Mouse (Mus musculus) kidney, embryonic 16.5 days (tissue): Measurements from ENCODE around the gene Dnaaf2. TPM values are rescaled to one million over a fixed set of nuclear protein-coding genes. Genes with fewer than 3 reads are reported as not detected.

Experiments used
- ATAC-seq: fragments of 200-750 bp; cut with Nextera tagmentation; 2 replicates; pipeline ENCODE4 v1.8.0; 2017; ENCODE audit warnings: moderate TSS enrichment; ENCODE audit not compliant: low FRiP score, low TSS enrichment
- H3K27ac ChIP-seq: fragments of 300-500 bp; sonication (generic); 2 replicates; pipeline ENCODE4 v1.5.1; 2014; ENCODE audit warnings: low read length
- H3K27me3 ChIP-seq: fragments of 300-500 bp; sonication (generic); 2 replicates; pipeline ENCODE4 v1.6.1; 2014; ENCODE audit warnings: low read length, control low read depth, mixed read lengths; ENCODE audit not compliant: insufficient read depth
- H3K36me3 ChIP-seq: fragments of 300-500 bp; sonication (generic); 2 replicates; pipeline ENCODE4 v1.6.1; 2014; ENCODE audit warnings: low read length, control low read depth, mixed read lengths; ENCODE audit not compliant: insufficient read depth
- H3K4me1 ChIP-seq: fragments of 300-500 bp; sonication (generic); 2 replicates; pipeline ENCODE4 v1.6.1; 2014; ENCODE audit warnings: low read length, control low read depth, mixed read lengths; ENCODE audit not compliant: insufficient read depth
- H3K4me2 ChIP-seq: fragments of 300-500 bp; sonication (generic); replicated peaks from 2 replicates; pipeline ENCODE4 v1.6.1; 2014; ENCODE audit warnings: low read depth, low read length
- H3K4me3 ChIP-seq: fragments of 300-500 bp; sonication (generic); 2 replicates; pipeline ENCODE4 v1.5.1; 2014; ENCODE audit warnings: mild to moderate bottlenecking, low read length
- H3K9ac ChIP-seq: fragments of 300-500 bp; sonication (generic); replicated peaks from 2 replicates; pipeline ENCODE4 v1.6.1; 2014; ENCODE audit warnings: low read length
- H3K9me3 ChIP-seq: fragments of 300-500 bp; sonication (generic); 2 replicates; pipeline ENCODE4 v1.6.1; 2016; ENCODE audit warnings: low read length, control low read depth
- WGBS: fragments of 180-500 bp; shearing (Covaris S2); extraction: QIAGEN DNeasy Blood & Tissue Kit; methylation state at CpG from one replicate; pipeline ENCODE4 v1.1.7; 2014; 5-methylcytosine and 5-hydroxymethylcytosine counted together
- polyA plus RNA-seq: library from polyadenylated mRNA; unstranded; fragments of >200 nt; fragmentation: Nextera tagmentation; extraction: Ambion mirVana; gene quantifications from 2 replicates; pipeline ENCODE4 v1.2.1, GENCODE M21; 2015

Dnaaf2 gene
- polyA plus RNA-seq, 1 experiment from 2014 or later: 8.8 TPM

- peaks cover 58% of the 10 kb centered on the region for H3K36me3 ChIP-seq
- no peak for ATAC-seq
- H3K4me1 ChIP-seq: 0 out of 2 replicates have a peak, but pooled peaks cover 8% of the 10 kb centered on the region
- 95% methylated on average over 7 of the region's 7 CpGs for WGBS
- H3K9me3 ChIP-seq: no peaks in the 10 kb centered on the region
- H3K27me3 ChIP-seq: no peaks in the 10 kb centered on the region
- H3K9ac ChIP-seq: no peak overlapping the region
- no peak overlapping the region for H3K4me3 ChIP-seq
- H3K4me2 ChIP-seq: no peak overlapping the region
- no peak overlapping the region for H3K27ac ChIP-seq
These were observed 18.4 kb upstream of the Dnaaf2 start for GRCm38 (mm10) chr12:69216587-69216986.

- Histone ChIP-seq H3K4me1 (no peaks in the 10 kb centered on the region), H3K9ac (no peak overlapping the region), H3K36me3 (peaks cover 56% of the 10 kb centered on the region), H3K9me3 (no peaks in the 10 kb centered on the region), H3K27me3 (no peaks in the 10 kb centered on the region), H3K27ac (no peak overlapping the region), H3K4me3 (no peak overlapping the region), H3K4me2 (no peak overlapping the region)
- ATAC-seq: no peak
- 88% methylated on average over 3 of the region's 3 CpGs for WGBS
These were observed 17.0 kb upstream of the Dnaaf2 start for GRCm38 (mm10) chr12:69215000-69215785.

GRCm38 (mm10) chr12:69214393-69214792 lies 16.2 kb upstream of the Dnaaf2 start:
- H3K36me3 ChIP-seq: peaks cover 60% of the 10 kb centered on the region
- no peak overlapping the region for H3K4me3 ChIP-seq
- H3K9me3 ChIP-seq: no peaks in the 10 kb centered on the region
- WGBS: 91% methylated on average over 7 of the region's 7 CpGs
- H3K9ac ChIP-seq: no peak overlapping the region
- H3K4me1 ChIP-seq: no peaks in the 10 kb centered on the region
- H3K27me3 ChIP-seq: no peaks in the 10 kb centered on the region
- ATAC-seq: no peak
- H3K4me2 ChIP-seq: no peak overlapping the region
- H3K27ac ChIP-seq: no peak overlapping the region

- Histone ChIP-seq H3K4me3 (no peak overlapping the region), H3K36me3 (peaks cover 56% of the 10 kb centered on the region), H3K27me3 (no peaks in the 10 kb centered on the region), H3K27ac (no peak overlapping the region), H3K9ac (no peak overlapping the region), H3K4me2 (no peak overlapping the region), H3K4me1 (no peaks in the 10 kb centered on the region), H3K9me3 (no peaks in the 10 kb centered on the region)
- WGBS: 93% methylated on average over 13 of the region's 13 CpGs
- no peak for ATAC-seq
These were observed 15.1 kb upstream of the Dnaaf2 start for GRCm38 (mm10) chr12:69213186-69213777.

- no peak for ATAC-seq
- 72% methylated on average over 5 of the region's 5 CpGs for WGBS
- Histone ChIP-seq H3K27me3 (no peaks in the 10 kb centered on the region), H3K36me3 (peaks cover 52% of the 10 kb centered on the region), H3K9ac (no peak overlapping the region), H3K9me3 (no peaks in the 10 kb centered on the region), H3K27ac (no peak overlapping the region), H3K4me3 (no peak overlapping the region), H3K4me2 (no peak overlapping the region), H3K4me1 (no peaks in the 10 kb centered on the region)
These were observed 12.8 kb upstream of the Dnaaf2 start for GRCm38 (mm10) chr12:69211057-69211456.

GRCm38 (mm10) chr12:69210056-69210979 lies 12.1 kb upstream of the Dnaaf2 start:
- ATAC-seq: peak; percentile 68; the same call in 1 of the 2 replicates
- no peak overlapping the region for H3K4me3 ChIP-seq
- no peaks in the 10 kb centered on the region for H3K27me3 ChIP-seq

GRCm38 (mm10) chr12:69208520-69208919 lies 10.3 kb upstream of the Dnaaf2 start:
- no peak overlapping the region for H3K9ac ChIP-seq
- no peaks in the 10 kb centered on the region for H3K4me1 ChIP-seq
- H3K27ac ChIP-seq: no peak overlapping the region
- H3K4me3 ChIP-seq: no peak overlapping the region
- WGBS: 91% methylated on average over 2 of the region's 2 CpGs
- peaks cover 38% of the 10 kb centered on the region for H3K36me3 ChIP-seq
- no peaks in the 10 kb centered on the region for H3K9me3 ChIP-seq
- H3K4me2 ChIP-seq: no peak overlapping the region
- no peak for ATAC-seq
- H3K27me3 ChIP-seq: no peaks in the 10 kb centered on the region

More at GRCm38 (mm10) chr12:69210056-69210979, 12.1 kb upstream of the Dnaaf2 start:
- Histone ChIP-seq H3K4me1 (no peaks in the 10 kb centered on the region), H3K4me2 (no peak overlapping the region), H3K9me3 (no peaks in the 10 kb centered on the region), H3K27ac (no peak overlapping the region), H3K36me3 (peaks cover 48% of the 10 kb centered on the region), H3K9ac (no peak overlapping the region)
- 88% methylated on average over 18 of the region's 18 CpGs for whole genome bisulfite sequencing

GRCm38 (mm10) chr12:69207926-69208325 lies 9.7 kb upstream of the Dnaaf2 start:
- Histone ChIP-seq H3K36me3 (peaks cover 34% of the 10 kb centered on the region), H3K9me3 (no peaks in the 10 kb centered on the region), H3K27ac (no peak overlapping the region), H3K4me3 (no peak overlapping the region), H3K4me1 (no peaks in the 10 kb centered on the region), H3K9ac (no peak overlapping the region), H3K27me3 (no peaks in the 10 kb centered on the region), H3K4me2 (no peak overlapping the region)
- no peak for ATAC-seq
- 95% methylated on average over 7 of the region's 7 CpGs for WGBS

GRCm38 (mm10) chr12:69207396-69207795 lies 9.2 kb upstream of the Dnaaf2 start:
- no peaks in the 10 kb centered on the region for H3K27me3 ChIP-seq
- ATAC-seq: no peak
- no peak overlapping the region for H3K27ac ChIP-seq
- H3K36me3 ChIP-seq: peaks cover 30% of the 10 kb centered on the region
- 94% methylated on average over 8 of the region's 8 CpGs for WGBS
- H3K4me3 ChIP-seq: no peak overlapping the region
- H3K4me1 ChIP-seq: no peaks in the 10 kb centered on the region
- no peak overlapping the region for H3K9ac ChIP-seq
- no peaks in the 10 kb centered on the region for H3K9me3 ChIP-seq
- H3K4me2 ChIP-seq: no peak overlapping the region
